Mouse (Mus musculus): ENCODE results near the gene Cct8l1. TPM values are rescaled to one million over a fixed set of nuclear protein-coding genes. Genes with fewer than 3 reads are reported as not detected.

Gene Cct8l1
- polyA plus RNA-seq, 1 experiment from 2014 or later: 0.09 TPM

DNA sequence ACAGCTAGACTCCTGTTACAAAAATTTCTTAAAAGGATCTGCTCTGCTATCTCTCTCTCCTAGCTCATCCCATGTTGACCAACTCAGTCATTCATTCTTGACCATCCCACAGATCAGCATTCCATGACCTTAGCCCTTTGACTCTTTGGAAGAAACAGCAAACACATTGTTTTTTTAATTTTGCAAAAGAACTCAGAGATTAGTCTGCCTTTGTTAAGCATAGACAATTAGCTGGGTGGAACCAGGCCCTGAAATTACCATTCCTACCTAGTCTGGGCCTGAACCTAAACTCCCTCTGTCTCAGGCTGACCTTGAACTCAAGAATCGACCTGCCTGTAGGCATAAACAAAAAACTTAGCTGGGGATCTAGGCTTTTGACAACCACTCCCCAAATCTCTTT lies 38.8 kb downstream of the Cct8l1 start:
- H3K4me2 ChIP-seq (replicated peaks; ENCODE audit: low read depth): no peak overlapping the region
- H3K36me3 ChIP-seq (ENCODE audit: control insufficient read depth, insufficient read depth): no peaks in the 10 kb centered on the region
- H3K9me3 ChIP-seq (ENCODE audit: control insufficient read depth): no peaks in the 10 kb centered on the region
- no peaks in the 10 kb centered on the region for H3K4me1 ChIP-seq (replicated peaks; ENCODE audit: control insufficient read depth, insufficient read depth, low read length)
- no peak overlapping the region for H3K9ac ChIP-seq (ENCODE audit: low read depth, low read length)
- no peak for ATAC-seq
- no peak overlapping the region for H3K27ac ChIP-seq (ENCODE audit: low read depth, low read length)
- H3K4me3 ChIP-seq (ENCODE audit: low read depth, low read length): no peak overlapping the region
- 32% methylated on average over 1 of the region's 1 CpGs for WGBS
- TF ChIP-seq CTCF (IDR thresholded peaks at IDR 0.05; ENCODE audit: low read depth): no peak
- no peaks in the 10 kb centered on the region for H3K27me3 ChIP-seq (replicated peaks; ENCODE audit: control insufficient read depth, insufficient read depth, low read length)

DNA sequence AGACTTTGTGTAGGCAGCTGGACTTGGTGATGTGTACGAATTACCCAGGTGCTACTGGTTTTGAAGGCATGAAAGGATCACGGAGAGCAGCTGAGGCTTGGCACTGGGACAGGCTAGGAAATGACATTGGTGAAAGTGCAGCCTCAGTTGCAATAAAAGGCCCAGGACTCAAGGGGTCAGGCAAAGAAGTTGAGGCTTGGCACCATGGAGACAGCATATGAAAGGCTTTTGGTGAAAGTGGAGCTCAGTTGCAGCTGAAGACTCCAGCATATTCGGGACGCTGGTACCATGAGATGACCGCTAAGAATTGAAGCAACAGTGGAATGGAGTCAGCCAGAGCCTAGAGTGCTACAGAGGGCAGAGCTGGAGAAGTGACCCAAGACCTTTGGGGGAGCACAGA lies 39.8 kb downstream of the Cct8l1 start:
- Histone ChIP-seq H3K27me3 (replicated peaks; ENCODE audit: control insufficient read depth, insufficient read depth, low read length) (no peaks in the 10 kb centered on the region), H3K4me2 (replicated peaks; ENCODE audit: low read depth) (no peak overlapping the region), H3K9ac (ENCODE audit: low read depth, low read length) (no peak overlapping the region), H3K4me1 (replicated peaks; ENCODE audit: control insufficient read depth, insufficient read depth, low read length) (no peaks in the 10 kb centered on the region), H3K27ac (ENCODE audit: low read depth, low read length) (no peak overlapping the region), H3K9me3 (ENCODE audit: control insufficient read depth) (no peaks in the 10 kb centered on the region), H3K36me3 (ENCODE audit: control insufficient read depth, insufficient read depth) (no peaks in the 10 kb centered on the region), H3K4me3 (ENCODE audit: low read depth, low read length) (no peak overlapping the region)
- no peak for ATAC-seq
- WGBS: 83% methylated on average over 5 of the region's 5 CpGs
- no peak for TF ChIP-seq CTCF (IDR thresholded peaks at IDR 0.05; ENCODE audit: low read depth)

DNA sequence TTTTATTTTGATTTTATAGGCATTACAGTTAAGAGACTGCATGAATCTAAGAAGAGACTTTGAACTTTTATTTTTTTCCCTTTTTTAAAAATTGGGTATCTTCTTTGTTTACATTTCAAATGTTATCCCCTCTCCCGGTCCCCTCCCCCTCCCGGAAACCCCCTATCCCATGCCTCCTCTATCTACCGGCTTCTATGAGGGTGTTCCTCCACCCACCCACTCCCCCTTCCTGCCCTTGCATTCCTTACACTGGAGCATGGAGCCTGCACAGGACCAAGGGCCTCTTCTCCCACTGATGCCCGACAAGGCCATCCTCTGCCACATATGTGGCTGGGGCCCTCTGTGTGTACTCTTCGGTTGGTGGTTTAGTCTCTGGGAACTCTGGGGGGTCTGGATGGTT lies 40.5 kb downstream of the Cct8l1 start:
- no peak for ATAC-seq
- H3K4me2 ChIP-seq (replicated peaks; ENCODE audit: low read depth): no peak overlapping the region
- TF ChIP-seq CTCF (IDR thresholded peaks at IDR 0.05; ENCODE audit: low read depth): no peak
- no peak overlapping the region for H3K9ac ChIP-seq (ENCODE audit: low read depth, low read length)
- H3K27ac ChIP-seq (ENCODE audit: low read depth, low read length): no peak overlapping the region
- no peak overlapping the region for H3K4me3 ChIP-seq (ENCODE audit: low read depth, low read length)
- H3K4me1 ChIP-seq (replicated peaks; ENCODE audit: control insufficient read depth, insufficient read depth, low read length): no peaks in the 10 kb centered on the region
- 79% methylated on average over 5 of the region's 5 CpGs for WGBS
- H3K36me3 ChIP-seq (ENCODE audit: control insufficient read depth, insufficient read depth): no peaks in the 10 kb centered on the region
- H3K27me3 ChIP-seq (replicated peaks; ENCODE audit: control insufficient read depth, insufficient read depth, low read length): no peaks in the 10 kb centered on the region
- no peaks in the 10 kb centered on the region for H3K9me3 ChIP-seq (ENCODE audit: control insufficient read depth)

Other genes with a start within 250 kb of the Cct8l1 start
- gene Kmt2c, start 17.3 kb upstream of the Cct8l1 start, polyA plus RNA-seq (2015; fragmentation: Nextera tagmentation; extraction: Ambion mirVana): 7.0 and 7.7 TPM in 2 replicates
- 1.2 and 1.6 TPM in 2 replicates for gene Xrcc2, start 189.8 kb downstream of the Cct8l1 start, polyA plus RNA-seq (2015; fragmentation: Nextera tagmentation; extraction: Ambion mirVana)
- gene Actr3b, start 243.9 kb downstream of the Cct8l1 start, polyA plus RNA-seq (2015; fragmentation: Nextera tagmentation; extraction: Ambion mirVana): 1.4 and 1.7 TPM in 2 replicates